Mouse (Mus musculus) lung, postnatal 0 days (tissue): ENCODE results near the gene Tpr.

ENCODE experiments used
- CTCF ChIP-seq: IDR thresholded peaks from 2 replicates; pipeline ENCODE4 v1.5.1; 2016; ENCODE audit warnings: antibody characterized with exemption, mild to moderate bottlenecking
- EP300 ChIP-seq: IDR thresholded peaks from 2 replicates; pipeline ENCODE4 v1.6.1; 2016; ENCODE audit warnings: antibody characterized with exemption, mild to moderate bottlenecking, control low read depth

GRCm38 (mm10) chr1:150384138-150384537 lies 8.5 kb upstream of the Tpr start:
- no peak for TF ChIP-seq CTCF
- TF ChIP-seq EP300: no peak
